Mouse (Mus musculus) heart, postnatal 0 days (tissue): ENCODE data around the gene Il17rd.

Experiments used
- CTCF ChIP-seq: IDR thresholded peaks from 2 replicates; pipeline ENCODE4 v1.5.1; 2016; ENCODE audit warnings: antibody characterized with exemption, control low read depth, low read depth
- EP300 ChIP-seq: IDR thresholded peaks from 2 replicates; pipeline ENCODE4 v1.6.1; 2016; ENCODE audit warnings: antibody characterized with exemption, low read depth

- TF ChIP-seq EP300, result no peak
- peak; percentile 72 for TF ChIP-seq CTCF
Observed at GRCm38 (mm10) chr14:27022876-27023275, 15.9 kb upstream of the Il17rd start.
